ENCODE assay signal across 9 mouse cellular contexts in genomic region chr5:139364911-139365571, GRCm38 (mm10). TPM values are rescaled to one million over a fixed set of nuclear protein-coding genes. Genes with fewer than 3 reads are reported as not detected.
DNase-seq lines count a peak whose midpoint lies in the region; ATAC-seq and TF ChIP-seq lines count a peak whose summit lies in the region.
"Had no signal": no experiment of that assay in that cellular context is flagged by ENCODE, and none has a peak within 500 bp of the region (broad histone marks: within the 10 kb centered on the region; RNA-seq: fewer than 3 reads in every experiment).

No protein-coding gene starts in this region.

- WGBS in forebrain, postnatal 0 days, result 35% methylated on average over 5 of the region's 5 CpGs
- 34% methylated on average over 5 of the region's 5 CpGs for WGBS in forebrain, embryonic 11.5 days
- WGBS in intestine, embryonic 16.5 days, result 42% methylated on average over 5 of the region's 5 CpGs

- no peak for TF ChIP-seq CTCF in forebrain, postnatal 0 days (IDR thresholded peaks at IDR 0.05; ENCODE audit: low read depth)

- peak; percentile 40 for DNase-seq in forebrain, postnatal 0 days
- DNase-seq in forebrain, embryonic 11.5 days (ENCODE audit: low spot score), result no peak
- DNase-seq in adipocyte (ENCODE audit: low spot score), result peak; percentile 75
- DNase-seq in lung, postnatal 25 days (ENCODE audit: low spot score), result peak; percentile 61
- no peak for DNase-seq in cerebellum, adult 11-12 months

- ATAC-seq in forebrain, postnatal 0 days, result peak; percentile 56; the same call in 1 of the 2 replicates
- ATAC-seq in forebrain, embryonic 11.5 days (replicated peaks; ENCODE audit: low FRiP score), result no peak; the same call in 1 of the 2 replicates
- ATAC-seq in intestine, embryonic 16.5 days, result no peak
- no peak for ATAC-seq in megakaryocyte-erythroid progenitor cell, adult 5-6 weeks (replicated peaks; ENCODE audit: low FRiP score, low TSS enrichment, poor library complexity, severe bottlenecking)
- ATAC-seq in erythroid progenitor cell, adult 5-6 weeks (replicated peaks; ENCODE audit: low FRiP score, poor library complexity, severe bottlenecking), result no peak

- H3K4me1 ChIP-seq in forebrain, postnatal 0 days (ENCODE audit: insufficient read depth), result no peaks in the 10 kb centered on the region
- H3K4me1 ChIP-seq in forebrain, embryonic 11.5 days (replicated peaks; ENCODE audit: control insufficient read depth, insufficient read depth, low read length), result peaks cover 3% of the 10 kb centered on the region; the same call in 1 of the 2 replicates
- peaks cover 12% of the 10 kb centered on the region for H3K4me1 ChIP-seq in intestine, embryonic 16.5 days (ENCODE audit: control insufficient read depth, insufficient read depth, low read length)

- H3K9ac ChIP-seq in forebrain, postnatal 0 days, result no peak overlapping the region
- no peak overlapping the region for H3K9ac ChIP-seq in forebrain, embryonic 11.5 days (ENCODE audit: low read length)
- peak overlapping the region; percentile 40 for H3K9ac ChIP-seq in intestine, embryonic 16.5 days (ENCODE audit: low read depth, low read length)

- 0 out of 2 replicates have a peak overlapping the region, but pooled peaks have one; percentile 23 for H3K27ac ChIP-seq in forebrain, postnatal 0 days (ENCODE audit: low read depth, low read length)
- H3K27ac ChIP-seq in forebrain, embryonic 11.5 days (ENCODE audit: low read depth, low read length), result no peak overlapping the region
- H3K27ac ChIP-seq in intestine, embryonic 16.5 days (ENCODE audit: low read length), result peak overlapping the region; percentile 66; the same call in 1 of the 2 replicates

- H3K36me3 ChIP-seq in forebrain, postnatal 0 days (ENCODE audit: insufficient read depth), result peaks cover 16% of the 10 kb centered on the region
- H3K36me3 ChIP-seq in forebrain, embryonic 11.5 days (ENCODE audit: control insufficient read depth, insufficient read depth, low read length), result no peaks in the 10 kb centered on the region
- H3K36me3 ChIP-seq in intestine, embryonic 16.5 days (ENCODE audit: control insufficient read depth, insufficient read depth, low read length), result no peaks in the 10 kb centered on the region

- H3K27me3 ChIP-seq in forebrain, postnatal 0 days (ENCODE audit: insufficient read depth, low read length), result no peaks in the 10 kb centered on the region
- H3K27me3 ChIP-seq in forebrain, embryonic 11.5 days (ENCODE audit: control insufficient read depth, insufficient read depth, low read length), result no peaks in the 10 kb centered on the region
- no peaks in the 10 kb centered on the region for H3K27me3 ChIP-seq in intestine, embryonic 16.5 days (replicated peaks; ENCODE audit: control insufficient read depth, insufficient read depth, low read length)

- H3K4me3 ChIP-seq in forebrain, postnatal 0 days (ENCODE audit: low read depth, low read length), result no peak overlapping the region
- no peak overlapping the region for H3K4me3 ChIP-seq in forebrain, embryonic 11.5 days (ENCODE audit: low read depth, low read length)
- H3K4me3 ChIP-seq in intestine, embryonic 16.5 days (ENCODE audit: low read length), result no peak overlapping the region
- H3K4me3 ChIP-seq: erythroblast, embryonic 14.5 days had no signal

- H3K9me3 ChIP-seq in forebrain, postnatal 0 days (ENCODE audit: low read length), result no peaks in the 10 kb centered on the region
- no peaks in the 10 kb centered on the region for H3K9me3 ChIP-seq in forebrain, embryonic 11.5 days (ENCODE audit: control insufficient read depth, low read length)
- no peaks in the 10 kb centered on the region for H3K9me3 ChIP-seq in intestine, embryonic 16.5 days (ENCODE audit: control insufficient read depth, low read length)

- no peak overlapping the region for H3K4me2 ChIP-seq in forebrain, postnatal 0 days (ENCODE audit: low read depth)
- no peak overlapping the region for H3K4me2 ChIP-seq in forebrain, embryonic 11.5 days (ENCODE audit: low read depth, low read length, severe bottlenecking)
- H3K4me2 ChIP-seq in intestine, embryonic 16.5 days (ENCODE audit: low read depth, low read length), result no peak overlapping the region

RNA-seq across cellular contexts. Expression of gene Gpr146, which starts 12.5 kb away (rescaled TPM):
- total RNA-seq in forebrain, postnatal 0 days (2014; rRNA removed), result 3.2 and 3.3 TPM in 2 replicates
- 2.4 and 2.8 TPM in 2 replicates for polyA plus RNA-seq in forebrain, postnatal 0 days (2015; fragmentation: Nextera tagmentation; extraction: Ambion mirVana)
- 1.8 and 1.9 TPM in 2 replicates for polyA plus RNA-seq in forebrain, embryonic 11.5 days (2014; fragmentation: Nextera tagmentation; extraction: Ambion mirVana)
- 2.3 and 2.5 TPM in 2 replicates for polyA plus RNA-seq in intestine, embryonic 16.5 days (2015; fragmentation: Nextera tagmentation; extraction: Ambion mirVana)
- total RNA-seq in megakaryocyte-erythroid progenitor cell, adult 5-6 weeks (2014; fragmentation: Nextera tagmentation), result 7.5 and 7.9 TPM in 2 replicates
- total RNA-seq in megakaryocyte-erythroid progenitor cell, adult 5-6 weeks (2017), result 5.3 and 6.0 TPM in 2 replicates
- 34.0 and 38.9 TPM in 2 replicates for total RNA-seq in erythroid progenitor cell, adult 5-6 weeks (2015; ENCODE audit: low replicate concordance)
- total RNA-seq in erythroid progenitor cell, adult 5-6 weeks (2017; ENCODE audit: low replicate concordance), result 37.8 and 43.8 TPM in 2 replicates

RNA-seq across cellular contexts. Expression of gene Cyp2w1, which starts 12.6 kb away (rescaled TPM):
- not detected in 2 replicates for total RNA-seq in forebrain, postnatal 0 days (2014; rRNA removed)
- polyA plus RNA-seq in forebrain, postnatal 0 days (2015; fragmentation: Nextera tagmentation; extraction: Ambion mirVana), result not detected in 2 replicates
- not detected in 2 replicates for polyA plus RNA-seq in forebrain, embryonic 11.5 days (2014; fragmentation: Nextera tagmentation; extraction: Ambion mirVana)
- 33.9 and 44.0 TPM in 2 replicates for polyA plus RNA-seq in intestine, embryonic 16.5 days (2015; fragmentation: Nextera tagmentation; extraction: Ambion mirVana)
- total RNA-seq in megakaryocyte-erythroid progenitor cell, adult 5-6 weeks (2014; fragmentation: Nextera tagmentation), result not detected in 2 replicates
- not detected in 2 replicates for total RNA-seq in megakaryocyte-erythroid progenitor cell, adult 5-6 weeks (2017)
- not detected in 2 replicates for total RNA-seq in erythroid progenitor cell, adult 5-6 weeks (2015; ENCODE audit: low replicate concordance)
- total RNA-seq in erythroid progenitor cell, adult 5-6 weeks (2017; ENCODE audit: low replicate concordance), result not detected in 2 replicates

RNA-seq across cellular contexts. Expression of gene Cox19, which starts 13.8 kb away (rescaled TPM):
- total RNA-seq in forebrain, postnatal 0 days (2014; rRNA removed), result 108 and 109 TPM in 2 replicates
- 85.7 and 91.1 TPM in 2 replicates for polyA plus RNA-seq in forebrain, postnatal 0 days (2015; fragmentation: Nextera tagmentation; extraction: Ambion mirVana)
- 103 and 130 TPM in 2 replicates for polyA plus RNA-seq in forebrain, embryonic 11.5 days (2014; fragmentation: Nextera tagmentation; extraction: Ambion mirVana)
- 183 and 195 TPM in 2 replicates for polyA plus RNA-seq in intestine, embryonic 16.5 days (2015; fragmentation: Nextera tagmentation; extraction: Ambion mirVana)
- total RNA-seq in megakaryocyte-erythroid progenitor cell, adult 5-6 weeks (2014; fragmentation: Nextera tagmentation), result 40.4 and 41.7 TPM in 2 replicates
- total RNA-seq in megakaryocyte-erythroid progenitor cell, adult 5-6 weeks (2017), result 27.4 and 43.8 TPM in 2 replicates
- 8.8 and 11.9 TPM in 2 replicates for total RNA-seq in erythroid progenitor cell, adult 5-6 weeks (2015; ENCODE audit: low replicate concordance)
- 5.3 and 29.0 TPM in 2 replicates for total RNA-seq in erythroid progenitor cell, adult 5-6 weeks (2017; ENCODE audit: low replicate concordance)

RNA-seq across cellular contexts. Expression of gene Adap1, which starts 39.6 kb away (rescaled TPM):
- 188 and 200 TPM in 2 replicates for total RNA-seq in forebrain, postnatal 0 days (2014; rRNA removed)
- polyA plus RNA-seq in forebrain, postnatal 0 days (2015; fragmentation: Nextera tagmentation; extraction: Ambion mirVana), result 114 and 128 TPM in 2 replicates
- 1.9 and 2.0 TPM in 2 replicates for polyA plus RNA-seq in forebrain, embryonic 11.5 days (2014; fragmentation: Nextera tagmentation; extraction: Ambion mirVana)
- 5.3 and 6.3 TPM in 2 replicates for polyA plus RNA-seq in intestine, embryonic 16.5 days (2015; fragmentation: Nextera tagmentation; extraction: Ambion mirVana)
- 6.0 and 14.7 TPM in 2 replicates for total RNA-seq in megakaryocyte-erythroid progenitor cell, adult 5-6 weeks (2014; fragmentation: Nextera tagmentation)
- 3.0 and 8.0 TPM in 2 replicates for total RNA-seq in megakaryocyte-erythroid progenitor cell, adult 5-6 weeks (2017)
- total RNA-seq in erythroid progenitor cell, adult 5-6 weeks (2015; ENCODE audit: low replicate concordance), result 4.2 and 5.8 TPM in 2 replicates
- total RNA-seq in erythroid progenitor cell, adult 5-6 weeks (2017; ENCODE audit: low replicate concordance), result 3.9 and 9.5 TPM in 2 replicates

RNA-seq across cellular contexts. Expression of gene C130050O18Rik, which starts 40.0 kb away (rescaled TPM):
- not detected in 2 replicates for total RNA-seq in forebrain, postnatal 0 days (2014; rRNA removed)
- polyA plus RNA-seq in forebrain, postnatal 0 days (2015; fragmentation: Nextera tagmentation; extraction: Ambion mirVana), result 0.13 TPM in 1 of 2 replicates, not detected in the other
- 0.17 and 0.23 TPM in 2 replicates for polyA plus RNA-seq in forebrain, embryonic 11.5 days (2014; fragmentation: Nextera tagmentation; extraction: Ambion mirVana)
- polyA plus RNA-seq in intestine, embryonic 16.5 days (2015; fragmentation: Nextera tagmentation; extraction: Ambion mirVana), result 0.87 and 1.0 TPM in 2 replicates
- 0.79 TPM in 1 of 2 replicates, not detected in the other for total RNA-seq in megakaryocyte-erythroid progenitor cell, adult 5-6 weeks (2014; fragmentation: Nextera tagmentation)
- 0.08 TPM in 1 of 2 replicates, not detected in the other for total RNA-seq in megakaryocyte-erythroid progenitor cell, adult 5-6 weeks (2017)
- 2.9 TPM in 1 of 2 replicates, not detected in the other for total RNA-seq in erythroid progenitor cell, adult 5-6 weeks (2015; ENCODE audit: low replicate concordance)
- 0.26 TPM in 1 of 2 replicates, not detected in the other for total RNA-seq in erythroid progenitor cell, adult 5-6 weeks (2017; ENCODE audit: low replicate concordance)
- polyA plus RNA-seq: erythroblast, embryonic 14.5 days had no signal

Comparison
In these comparisons a context has a peak if more than half of its experiments do, and no peak if none do; other contexts are left out.
1. DNase-seq: peak in forebrain, postnatal 0 days (single experiment), adipocyte (single experiment) and lung, postnatal 25 days (single experiment); none in forebrain, embryonic 11.5 days (single experiment) and cerebellum, adult 11-12 months (single experiment).